Mouse (Mus musculus) intestine, embryonic 16.5 days (tissue): Measurements from ENCODE around the gene Bcl6b. TPM values are rescaled to one million over a fixed set of nuclear protein-coding genes. Genes with fewer than 3 reads are reported as not detected.

ENCODE experiments used
- ATAC-seq: fragments of 200-750 bp; cut with Nextera tagmentation; 2 replicates; pipeline ENCODE4 v1.8.0; 2017; ENCODE audit warnings: moderate TSS enrichment, moderate library complexity
- H3K27ac ChIP-seq: fragments of 300-500 bp; sonication (generic); 2 replicates; pipeline ENCODE4 v1.5.1; 2014; ENCODE audit warnings: mild to moderate bottlenecking, low read length
- H3K27me3 ChIP-seq: fragments of 300-500 bp; sonication (generic); replicated peaks from 2 replicates; pipeline ENCODE4 v1.6.1; 2014; ENCODE audit warnings: low read length, control low read depth, mixed read lengths; ENCODE audit not compliant: control insufficient read depth, insufficient read depth
- H3K36me3 ChIP-seq: fragments of 300-500 bp; sonication (generic); 2 replicates; pipeline ENCODE4 v1.6.1; 2014; ENCODE audit warnings: low read length, control low read depth; ENCODE audit not compliant: control insufficient read depth, insufficient read depth
- H3K4me1 ChIP-seq: fragments of 300-500 bp; sonication (generic); 2 replicates; pipeline ENCODE4 v1.6.1; 2014; ENCODE audit warnings: low read length, control low read depth, mixed read lengths; ENCODE audit not compliant: control insufficient read depth, insufficient read depth
- H3K4me2 ChIP-seq: fragments of 300-500 bp; sonication (generic); 2 replicates; pipeline ENCODE4 v1.6.1; 2014; ENCODE audit warnings: low read depth, low read length, control low read depth
- H3K4me3 ChIP-seq: fragments of 300-500 bp; sonication (generic); 2 replicates; pipeline ENCODE4 v1.5.1; 2014; ENCODE audit warnings: mild to moderate bottlenecking, low read length
- H3K9ac ChIP-seq: fragments of 300-500 bp; sonication (generic); 2 replicates; pipeline ENCODE4 v1.6.1; 2014; ENCODE audit warnings: low read depth, low read length
- H3K9me3 ChIP-seq: fragments of 300-500 bp; sonication (generic); 2 replicates; pipeline ENCODE4 v1.6.1; 2016; ENCODE audit warnings: low read length, control low read depth; ENCODE audit not compliant: control insufficient read depth
- WGBS: fragments of 180-500 bp; shearing (Covaris S2); extraction: QIAGEN DNeasy Blood & Tissue Kit; methylation state at CpG from one replicate; pipeline ENCODE4 v1.1.7; 2014; 5-methylcytosine and 5-hydroxymethylcytosine counted together
- polyA plus RNA-seq: library from polyadenylated mRNA; unstranded; fragments of >200 nt; fragmentation: Nextera tagmentation; extraction: Ambion mirVana; gene quantifications from 2 replicates; pipeline ENCODE4 v1.2.1, GENCODE M21; 2015

Gene Bcl6b
- polyA plus RNA-seq, 1 experiment from 2014 or later: 10.4 TPM

- peak overlapping the region; percentile 49 for H3K4me3 ChIP-seq
- WGBS: 12% methylated on average over 18 of the region's 18 CpGs
- H3K27ac ChIP-seq: peak overlapping the region; percentile 46
- no peaks in the 10 kb centered on the region for H3K9me3 ChIP-seq
- H3K36me3 ChIP-seq: no peaks in the 10 kb centered on the region
- H3K27me3 ChIP-seq: peaks cover 19% of the 10 kb centered on the region; the same call in 1 of the 2 replicates
- H3K9ac ChIP-seq: peak overlapping the region; percentile 68; the same call in 1 of the 2 replicates
- H3K4me1 ChIP-seq: peaks cover 35% of the 10 kb centered on the region
- H3K4me2 ChIP-seq: peak overlapping the region; percentile 70
- ATAC-seq: peak; percentile 44; the same call in 1 of the 2 replicates
These were observed 3.1 kb downstream of the Bcl6b start for GRCm38 (mm10) chr11:70226602-70226890.

GRCm38 (mm10) chr11:70225798-70226601, 3.6 kb downstream of the Bcl6b start:
- ATAC-seq: no peak
- peak overlapping the region; percentile 49 for H3K4me3 ChIP-seq
- peaks cover 35% of the 10 kb centered on the region for H3K4me1 ChIP-seq
- H3K4me2 ChIP-seq: peak overlapping the region; percentile 70
- H3K9me3 ChIP-seq: no peaks in the 10 kb centered on the region
- H3K36me3 ChIP-seq: no peaks in the 10 kb centered on the region
- WGBS: 24% methylated on average over 27 of the region's 27 CpGs
- H3K27ac ChIP-seq: peak overlapping the region; percentile 81
- peaks cover 19% of the 10 kb centered on the region; the same call in 1 of the 2 replicates for H3K27me3 ChIP-seq
- peak overlapping the region; percentile 68 for H3K9ac ChIP-seq

GRCm38 (mm10) chr11:70223724-70224123, 5.9 kb downstream of the Bcl6b start:
- Histone ChIP-seq H3K27me3 (peaks cover 12% of the 10 kb centered on the region; the same call in 1 of the 2 replicates), H3K36me3 (no peaks in the 10 kb centered on the region), H3K4me2 (0 out of 2 replicates have a peak overlapping the region, but pooled peaks have one; percentile 10), H3K4me3 (no peak overlapping the region; the same call in 1 of the 2 replicates), H3K27ac (peak overlapping the region; percentile 65), H3K9me3 (no peaks in the 10 kb centered on the region), H3K9ac (0 out of 2 replicates have a peak overlapping the region, but pooled peaks have one; percentile 10), H3K4me1 (peaks cover 31% of the 10 kb centered on the region)
- ATAC-seq: no peak
- 79% methylated on average over 9 of the region's 9 CpGs for WGBS

GRCm38 (mm10) chr11:70221603-70222500, 7.7 kb downstream of the Bcl6b start:
- Histone ChIP-seq H3K27me3 (peaks cover 2% of the 10 kb centered on the region; the same call in 1 of the 2 replicates), H3K36me3 (no peaks in the 10 kb centered on the region), H3K4me2 (peak overlapping the region; percentile 93), H3K4me3 (peak overlapping the region; percentile 68), H3K9ac (peak overlapping the region; percentile 83), H3K4me1 (peaks cover 24% of the 10 kb centered on the region), H3K27ac (peak overlapping the region; percentile 94), H3K9me3 (no peaks in the 10 kb centered on the region)
- peak; percentile 77 for ATAC-seq
- 9% methylated on average over 14 of the region's 14 CpGs for WGBS

GRCm38 (mm10) chr11:70220731-70221602, 8.6 kb downstream of the Bcl6b start, which contains the start of gene Slc16a13:
Slc16a13 (minus strand) TSS chr11:70221064.
- peaks cover 22% of the 10 kb centered on the region for H3K4me1 ChIP-seq
- H3K4me2 ChIP-seq: peak within 1 kb of the TSS; percentile 93
- H3K9me3 ChIP-seq: no peaks in the 10 kb centered on the region
- H3K27ac ChIP-seq: peak within 1 kb of the TSS; percentile 94
- 0% methylated on average over 28 of the region's 28 CpGs for WGBS
- ATAC-seq: peak; percentile 89
- H3K36me3 ChIP-seq: no peaks in the 10 kb centered on the region
- peak within 1 kb of the TSS; percentile 83 for H3K9ac ChIP-seq
- peaks cover 5% of the 10 kb centered on the region for H3K27me3 ChIP-seq
- H3K4me3 ChIP-seq: peak within 1 kb of the TSS; percentile 68

- Histone ChIP-seq H3K9me3 (no peaks in the 10 kb centered on the region), H3K27me3 (peaks cover 10% of the 10 kb centered on the region), H3K27ac (peak overlapping the region; percentile 94), H3K36me3 (no peaks in the 10 kb centered on the region), H3K4me1 (peaks cover 22% of the 10 kb centered on the region), H3K9ac (peak overlapping the region; percentile 83), H3K4me2 (peak overlapping the region; percentile 93), H3K4me3 (peak overlapping the region; percentile 68)
- WGBS: 1% methylated on average over 24 of the region's 24 CpGs
- ATAC-seq: no peak
These were observed 9.3 kb downstream of the Bcl6b start for GRCm38 (mm10) chr11:70220323-70220722.

- 51% methylated on average over 7 of the region's 7 CpGs for WGBS
- peak overlapping the region; percentile 68 for H3K4me3 ChIP-seq
- peaks cover 23% of the 10 kb centered on the region for H3K4me1 ChIP-seq
- H3K9me3 ChIP-seq: no peaks in the 10 kb centered on the region
- H3K27me3 ChIP-seq: peaks cover 15% of the 10 kb centered on the region
- peak overlapping the region; percentile 83 for H3K9ac ChIP-seq
- peak overlapping the region; percentile 93 for H3K4me2 ChIP-seq
- no peaks in the 10 kb centered on the region for H3K36me3 ChIP-seq
- no peak for ATAC-seq
- peak overlapping the region; percentile 94; the same call in 1 of the 2 replicates for H3K27ac ChIP-seq
These were observed 9.7 kb downstream of the Bcl6b start for GRCm38 (mm10) chr11:70219873-70220272.

- Histone ChIP-seq H3K4me3 (peak overlapping the region; percentile 68; the same call in 1 of the 2 replicates), H3K4me1 (peaks cover 31% of the 10 kb centered on the region), H3K9me3 (no peaks in the 10 kb centered on the region), H3K9ac (peak overlapping the region; percentile 27), H3K27ac (no peak overlapping the region), H3K27me3 (peaks cover 23% of the 10 kb centered on the region), H3K4me2 (peak overlapping the region; percentile 93; the same call in 1 of the 2 replicates), H3K36me3 (no peaks in the 10 kb centered on the region)
- WGBS: 81% methylated on average over 15 of the region's 15 CpGs
- ATAC-seq: no peak
These were observed 10.7 kb downstream of the Bcl6b start for GRCm38 (mm10) chr11:70218741-70219470.
